Mouse (Mus musculus): ENCODE measurements around the gene Hist1h3g. TPM values are rescaled to one million over a fixed set of nuclear protein-coding genes. Genes with fewer than 3 reads are reported as not detected.
"Not testable (repeated sequence)": the region's sequence is repeated elsewhere in the genome, so short reads cannot be mapped to it uniquely, and the experiment has no call there.

Gene Hist1h3g
- total RNA-seq, 2 experiments from 2014 or later = 60.4 to 191 TPM

DNA sequence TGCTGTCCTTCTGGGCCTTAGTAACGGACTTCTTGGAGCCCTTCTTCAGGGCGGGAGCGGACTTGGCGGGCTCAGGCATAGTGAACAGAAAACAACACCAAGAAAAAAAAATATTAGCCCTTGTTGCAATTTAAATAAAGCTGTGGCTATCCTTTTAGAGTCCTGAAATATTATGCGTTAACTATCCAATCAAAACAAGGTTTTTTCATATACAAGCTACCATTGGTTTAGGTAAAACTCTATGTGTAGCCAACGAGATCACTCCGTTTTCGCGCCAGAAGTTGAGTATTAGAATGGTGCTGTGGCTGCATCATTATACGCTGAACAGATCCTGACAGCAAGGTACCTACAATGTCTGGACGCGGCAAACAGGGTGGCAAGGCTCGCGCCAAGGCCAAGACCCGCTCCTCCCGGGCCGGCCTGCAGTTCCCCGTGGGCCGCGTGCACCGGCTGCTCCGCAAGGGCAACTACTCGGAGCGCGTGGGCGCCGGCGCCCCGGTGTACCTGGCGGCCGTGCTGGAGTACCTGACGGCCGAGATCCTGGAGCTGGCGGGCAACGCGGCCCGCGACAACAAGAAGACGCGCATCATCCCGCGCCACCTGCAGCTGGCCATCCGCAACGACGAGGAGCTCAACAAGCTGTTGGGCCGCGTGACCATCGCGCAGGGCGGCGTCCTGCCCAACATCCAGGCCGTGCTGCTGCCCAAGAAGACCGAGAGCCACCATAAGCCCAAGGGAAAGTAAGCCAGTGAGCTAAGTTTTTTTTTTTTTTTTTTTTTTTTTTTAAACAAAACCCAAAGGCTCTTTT, 1.5 kb upstream of the Hist1h3g start, which contains the start of gene Hist1h2af:
Gene Hist1h2af, plus strand, starts transcription at position 347 of the 808 bp plus-strand sequence.
- peak; percentile 28 for ATAC-seq (replicated peaks; ENCODE audit: poor library complexity, severe bottlenecking)

DNA sequence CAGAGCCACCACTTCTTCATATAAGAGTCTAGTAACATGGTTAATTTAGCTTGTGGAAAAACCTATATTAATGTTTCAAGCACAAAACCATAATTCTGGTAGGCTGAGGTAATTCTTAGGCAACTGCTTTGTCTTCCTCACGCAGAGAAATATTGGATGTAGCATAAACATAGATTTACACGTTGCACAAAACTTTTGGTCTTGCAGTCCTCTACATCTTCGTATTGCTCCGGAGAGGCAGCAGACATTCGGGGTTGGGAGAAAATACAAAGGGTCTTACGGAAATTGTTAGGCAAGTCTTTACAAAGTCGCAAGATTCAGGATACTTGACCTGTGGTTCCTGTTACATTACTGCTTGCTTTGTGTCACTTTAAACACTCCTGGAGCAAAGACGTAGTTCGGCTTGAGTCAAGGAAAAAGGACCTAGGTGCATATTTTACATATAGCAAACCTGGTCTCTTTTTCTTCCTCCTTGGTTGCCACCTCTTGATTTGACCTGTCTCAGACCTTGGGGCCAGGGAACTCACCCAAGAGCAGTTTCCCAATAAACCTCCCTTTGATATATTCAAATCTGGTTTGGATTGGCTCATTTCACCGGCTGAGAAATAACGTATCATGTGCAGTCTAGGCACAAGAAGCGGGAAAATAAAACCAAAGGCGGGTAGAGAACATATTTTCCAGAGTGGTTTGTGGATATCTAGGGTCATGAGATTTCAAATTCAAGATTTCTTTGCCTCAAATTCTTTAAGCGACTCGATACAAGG, 672 bp upstream of the Hist1h3g start:
- ATAC-seq (replicated peaks; ENCODE audit: poor library complexity, severe bottlenecking) = peak; percentile 7; the same call in 1 of the 2 replicates

DNA sequence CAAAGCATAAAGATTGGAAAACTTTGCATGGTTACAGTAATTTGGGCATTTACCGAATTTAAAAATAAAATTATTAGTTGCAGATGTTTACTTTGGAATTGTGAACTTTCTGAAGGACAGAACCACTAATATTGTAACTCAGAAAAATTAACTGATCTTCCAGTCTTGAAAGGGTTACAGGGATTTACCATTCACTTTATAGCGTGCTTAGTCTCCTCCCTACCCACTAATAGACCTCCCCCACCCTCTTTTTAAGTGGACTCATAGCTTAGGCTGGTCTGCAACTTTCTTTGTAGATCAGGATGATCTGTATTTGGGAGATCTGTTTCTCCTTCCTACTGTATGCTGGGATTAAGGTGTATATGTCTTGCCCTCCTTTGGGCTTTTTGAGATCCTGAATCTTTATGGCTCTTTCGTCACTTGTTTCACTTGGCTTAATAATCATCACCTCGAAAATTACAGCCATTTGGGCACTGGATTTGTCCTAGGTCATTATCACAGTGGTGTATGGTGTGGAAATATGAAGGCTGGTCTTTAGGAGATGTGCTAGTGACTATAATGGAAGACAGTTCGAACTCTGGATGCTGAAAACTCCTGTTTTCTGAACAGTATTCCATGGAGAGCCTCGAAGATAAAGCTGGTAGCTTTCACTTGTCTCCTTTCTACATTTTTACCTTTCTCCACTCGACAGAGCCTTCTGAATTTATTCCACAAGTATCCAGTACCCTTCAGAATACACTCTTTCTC, 1.0 kb downstream of the Hist1h3g start:
- no peak for ATAC-seq (replicated peaks; ENCODE audit: poor library complexity, severe bottlenecking)

DNA sequence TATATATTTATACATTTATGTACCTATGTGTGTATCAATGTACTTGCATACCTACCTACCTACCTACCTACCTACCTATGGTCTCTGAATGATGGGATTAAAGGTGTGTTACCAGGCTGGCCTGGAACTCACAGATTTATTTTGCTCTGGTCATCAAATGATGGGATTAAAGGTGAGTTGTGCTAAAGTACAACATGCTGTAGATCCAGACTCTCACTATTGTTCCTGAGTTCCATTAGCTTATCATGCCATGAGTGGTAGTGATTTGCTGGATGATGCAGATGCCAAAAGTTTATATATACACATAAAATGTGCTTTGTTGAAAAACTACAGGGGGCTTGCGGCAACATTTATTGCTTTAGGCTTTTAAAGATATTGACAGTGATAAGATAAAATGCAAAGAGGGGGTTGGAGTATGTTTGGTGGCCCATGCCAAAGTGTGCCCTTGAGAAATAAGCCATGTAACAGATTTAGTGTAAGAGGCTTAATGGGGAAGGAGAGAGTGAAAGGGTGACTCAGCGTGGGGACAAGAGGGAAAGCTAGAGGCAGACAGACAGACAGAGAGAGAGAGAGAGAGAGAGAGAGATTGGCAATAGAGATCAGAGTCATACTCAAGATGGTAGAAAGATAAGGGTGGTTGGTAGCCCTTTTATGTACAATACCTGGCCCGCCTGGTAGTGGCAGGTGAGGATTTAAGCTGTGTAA, 1.9 kb downstream of the Hist1h3g start:
- no peak for ATAC-seq (replicated peaks; ENCODE audit: poor library complexity, severe bottlenecking)

DNA sequence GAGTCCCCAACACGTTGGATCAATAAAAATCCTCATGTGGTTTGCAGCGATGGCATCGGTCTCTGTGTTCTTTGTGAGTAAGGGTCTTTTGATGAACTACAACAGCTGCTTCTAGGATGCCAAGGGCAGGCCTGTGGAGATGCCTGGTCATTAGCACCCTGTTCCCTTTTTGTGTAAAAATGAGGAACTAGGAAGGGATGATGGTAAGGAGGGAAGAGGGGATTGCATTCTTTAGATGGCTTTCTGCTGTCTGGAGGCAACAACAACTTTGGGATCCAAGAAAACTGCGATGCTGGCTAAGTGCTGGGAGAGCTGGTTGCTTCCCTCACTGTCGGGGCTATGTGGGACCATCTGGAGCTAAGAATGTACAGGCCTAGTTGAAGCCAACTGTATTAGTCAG, 3.0 kb downstream of the Hist1h3g start:
- peak; percentile 28 for ATAC-seq (replicated peaks; ENCODE audit: poor library complexity, severe bottlenecking)

DNA sequence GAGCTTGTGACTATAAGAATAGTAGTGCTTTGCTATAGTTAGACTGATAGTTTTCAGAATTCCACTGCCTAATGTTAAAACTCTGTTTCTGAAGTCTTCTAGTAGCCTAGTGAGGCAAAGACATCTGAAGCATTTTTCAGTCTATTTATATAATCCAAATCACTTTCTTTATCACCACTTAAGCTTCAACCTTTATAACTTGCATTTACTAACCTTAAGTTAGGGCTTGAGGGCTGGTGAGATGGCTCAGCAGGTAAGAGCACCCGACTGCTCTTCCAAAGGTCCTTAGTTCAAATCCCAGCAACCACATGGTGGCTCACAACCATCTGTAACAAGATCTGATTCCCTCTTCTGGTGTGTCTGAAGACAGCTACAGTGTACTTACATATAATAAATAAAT, 4.6 kb downstream of the Hist1h3g start:
- ATAC-seq (replicated peaks; ENCODE audit: poor library complexity, severe bottlenecking) = not testable (repeated sequence)

DNA sequence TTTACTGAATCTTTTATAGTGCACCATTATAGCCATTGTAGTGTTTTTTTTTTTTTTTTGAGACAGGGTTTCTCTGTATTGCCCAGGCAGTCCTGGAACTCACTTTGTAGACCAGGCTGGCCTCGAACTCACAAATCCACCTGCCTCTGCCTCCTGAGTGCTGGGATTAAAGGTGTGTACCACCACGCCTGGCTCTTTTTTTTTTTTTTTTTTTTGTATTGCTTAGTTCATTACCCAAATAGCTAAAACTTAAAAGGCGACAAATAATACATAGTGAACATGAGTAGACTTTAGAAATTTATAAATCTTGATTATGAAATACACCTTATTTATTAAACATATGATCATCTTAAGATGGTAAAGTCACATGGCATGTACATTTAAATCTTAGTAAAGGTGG, 6.3 kb downstream of the Hist1h3g start:
- ATAC-seq (replicated peaks; ENCODE audit: poor library complexity, severe bottlenecking) = no peak

DNA sequence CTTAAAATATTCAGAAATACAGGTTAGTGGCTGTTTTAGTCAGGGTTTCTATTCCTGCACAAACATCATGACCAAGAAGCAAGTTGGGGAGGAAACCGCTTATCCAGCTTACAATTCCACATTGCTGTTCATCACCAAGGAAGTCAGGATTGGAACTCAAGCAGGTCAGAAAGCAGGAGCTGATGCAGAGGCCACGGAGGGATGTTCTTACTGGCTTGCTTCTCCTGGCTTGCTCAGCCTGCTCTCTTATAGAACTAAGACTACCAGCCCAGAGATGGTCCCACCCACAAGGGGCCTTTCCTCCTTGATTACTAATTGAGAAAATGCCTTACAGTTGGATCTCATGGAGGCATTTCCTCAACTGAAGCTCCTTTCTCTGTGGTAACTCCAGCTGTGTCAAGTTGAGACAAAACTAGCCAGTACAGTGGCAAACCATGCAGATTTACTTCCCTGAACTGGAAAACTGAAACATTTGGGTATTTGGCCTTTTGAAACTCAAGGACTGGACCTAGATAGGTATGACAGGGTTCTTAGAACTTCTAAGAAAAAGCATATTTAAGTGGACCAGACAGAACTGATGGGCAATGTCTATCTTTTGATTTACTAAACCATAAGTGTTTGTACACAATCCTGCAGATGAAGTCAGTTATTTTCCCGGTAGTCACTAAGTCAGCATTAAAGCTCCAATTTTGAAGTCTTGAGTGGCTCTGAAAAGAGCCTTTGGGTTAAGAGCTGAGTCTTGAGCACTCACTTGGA, 7.2 kb downstream of the Hist1h3g start:
- ATAC-seq (replicated peaks; ENCODE audit: poor library complexity, severe bottlenecking) = not testable (repeated sequence)

DNA sequence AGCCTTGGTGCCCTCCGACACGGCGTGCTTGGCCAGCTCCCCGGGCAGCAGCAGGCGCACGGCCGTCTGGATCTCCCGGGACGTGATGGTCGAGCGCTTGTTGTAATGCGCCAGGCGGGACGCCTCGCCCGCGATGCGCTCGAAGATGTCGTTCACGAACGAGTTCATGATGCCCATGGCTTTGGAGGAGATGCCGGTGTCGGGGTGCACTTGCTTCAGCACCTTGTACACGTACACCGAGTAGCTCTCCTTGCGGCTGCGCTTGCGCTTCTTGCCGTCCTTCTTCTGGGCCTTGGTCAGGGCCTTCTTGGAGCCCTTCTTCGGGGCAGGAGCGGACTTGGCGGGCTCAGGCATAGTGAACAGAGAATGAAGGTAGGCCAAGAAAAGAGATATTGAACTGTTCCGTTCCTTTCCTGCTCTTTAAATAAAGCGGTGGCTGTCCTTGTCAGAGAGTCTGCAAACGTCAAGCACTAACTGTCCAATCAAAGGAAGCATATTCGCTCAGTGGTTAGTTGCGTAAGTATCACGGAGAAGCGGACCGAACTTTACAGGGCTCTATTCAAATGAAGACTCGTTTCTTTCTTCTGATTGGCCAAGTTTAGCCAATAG, 7.9 kb downstream of the Hist1h3g start, which contains the start of gene Hist1h2bh:
Gene Hist1h2bh, minus strand, starts transcription at position 394 of the 609 bp plus-strand sequence.
- ATAC-seq (replicated peaks; ENCODE audit: poor library complexity, severe bottlenecking) = peak; percentile 85

DNA sequence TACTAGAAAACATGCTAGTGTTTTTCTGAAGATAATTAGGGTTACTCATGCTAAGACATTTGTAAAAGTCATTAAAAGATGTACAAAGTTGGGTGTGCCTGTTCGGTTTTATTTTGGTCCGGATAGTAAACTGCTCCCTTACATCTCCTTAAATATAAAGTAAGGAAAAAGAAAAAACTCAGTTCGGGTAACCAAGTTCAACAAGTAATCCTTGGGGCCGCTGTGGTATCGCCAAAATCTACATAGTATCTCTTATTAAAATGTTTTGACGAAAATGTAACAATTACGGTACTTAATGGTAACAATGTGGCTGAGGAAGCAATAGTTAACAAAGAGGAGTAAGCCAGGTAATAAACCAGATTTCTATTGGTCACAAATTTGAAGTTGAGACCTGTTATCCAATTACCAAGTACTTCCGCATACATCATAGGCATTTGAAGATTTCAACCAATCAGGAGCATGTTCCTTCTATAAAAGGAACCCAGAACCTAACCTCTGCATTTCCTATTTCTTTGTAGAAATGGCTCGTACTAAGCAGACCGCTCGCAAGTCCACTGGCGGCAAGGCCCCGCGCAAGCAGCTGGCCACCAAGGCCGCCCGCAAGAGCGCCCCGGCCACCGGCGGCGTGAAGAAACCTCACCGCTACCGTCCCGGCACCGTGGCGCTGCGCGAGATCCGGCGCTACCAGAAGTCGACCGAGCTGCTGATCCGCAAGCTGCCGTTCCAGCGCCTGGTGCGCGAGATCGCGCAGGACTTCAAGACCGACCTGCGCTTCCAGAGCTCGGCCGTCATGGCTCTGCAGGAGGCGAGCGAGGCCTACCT, 9.0 kb downstream of the Hist1h3g start, which contains the start of gene Hist1h3f:
Gene Hist1h3f, plus strand, starts transcription at position 88 of the 822 bp plus-strand sequence.
- peak; percentile 72 for ATAC-seq (replicated peaks; ENCODE audit: poor library complexity, severe bottlenecking)

DNA sequence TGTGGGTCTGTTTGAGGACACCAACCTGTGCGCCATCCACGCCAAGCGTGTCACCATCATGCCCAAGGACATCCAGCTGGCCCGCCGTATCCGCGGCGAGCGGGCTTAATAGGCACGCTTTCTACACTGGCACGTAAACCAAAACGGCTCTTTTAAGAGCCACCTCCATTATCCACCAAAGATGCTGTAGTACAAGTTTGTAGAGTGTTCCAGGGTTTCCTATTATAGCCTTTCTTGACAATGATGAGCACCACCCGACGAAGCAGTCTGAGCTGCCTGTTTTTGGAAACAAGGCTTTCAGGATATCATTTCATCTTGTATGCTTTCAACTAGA, 9.5 kb downstream of the Hist1h3g start:
- peak; percentile 27 for ATAC-seq (replicated peaks; ENCODE audit: poor library complexity, severe bottlenecking)

DNA sequence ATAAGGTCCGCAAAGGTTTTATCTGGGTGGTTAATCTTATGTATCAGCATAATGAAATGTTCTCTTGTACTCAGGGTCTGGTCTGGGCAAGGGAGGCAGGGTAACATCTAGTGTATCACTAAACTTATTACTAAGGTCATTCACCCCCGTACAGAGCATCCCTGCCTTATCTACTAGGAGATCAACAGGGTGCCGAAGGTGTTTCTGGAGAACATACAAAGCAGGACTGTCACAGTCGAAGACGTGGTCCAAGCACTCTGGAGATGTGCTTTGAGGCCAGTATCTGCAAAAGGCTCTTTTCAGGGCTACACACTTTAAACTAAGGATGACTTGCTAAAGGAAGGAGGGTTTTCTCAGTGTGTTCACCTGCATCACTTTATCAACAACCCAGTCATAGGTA, 11.5 kb downstream of the Hist1h3g start:
- no peak for ATAC-seq (replicated peaks; ENCODE audit: poor library complexity, severe bottlenecking)

DNA sequence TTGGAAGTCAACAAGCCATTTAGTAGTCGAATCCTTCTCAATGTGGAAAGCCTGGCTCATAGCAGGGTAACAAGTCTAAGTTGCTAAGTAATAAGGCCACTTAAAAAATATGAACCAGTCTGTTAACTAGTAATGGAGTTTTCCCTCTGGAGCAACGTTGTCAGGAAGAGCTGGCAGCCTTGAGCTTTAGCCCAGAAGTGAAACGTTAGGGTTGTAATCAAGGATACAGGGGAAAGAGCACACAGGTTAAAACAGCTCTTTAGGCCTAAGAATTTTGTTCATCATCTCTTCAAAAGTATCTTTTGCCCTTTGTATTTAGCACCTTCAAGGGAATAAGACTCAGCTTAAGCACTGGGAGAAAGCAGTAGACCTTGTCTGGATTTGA, 15.5 kb downstream of the Hist1h3g start:
- ATAC-seq (replicated peaks; ENCODE audit: poor library complexity, severe bottlenecking) = no peak

DNA sequence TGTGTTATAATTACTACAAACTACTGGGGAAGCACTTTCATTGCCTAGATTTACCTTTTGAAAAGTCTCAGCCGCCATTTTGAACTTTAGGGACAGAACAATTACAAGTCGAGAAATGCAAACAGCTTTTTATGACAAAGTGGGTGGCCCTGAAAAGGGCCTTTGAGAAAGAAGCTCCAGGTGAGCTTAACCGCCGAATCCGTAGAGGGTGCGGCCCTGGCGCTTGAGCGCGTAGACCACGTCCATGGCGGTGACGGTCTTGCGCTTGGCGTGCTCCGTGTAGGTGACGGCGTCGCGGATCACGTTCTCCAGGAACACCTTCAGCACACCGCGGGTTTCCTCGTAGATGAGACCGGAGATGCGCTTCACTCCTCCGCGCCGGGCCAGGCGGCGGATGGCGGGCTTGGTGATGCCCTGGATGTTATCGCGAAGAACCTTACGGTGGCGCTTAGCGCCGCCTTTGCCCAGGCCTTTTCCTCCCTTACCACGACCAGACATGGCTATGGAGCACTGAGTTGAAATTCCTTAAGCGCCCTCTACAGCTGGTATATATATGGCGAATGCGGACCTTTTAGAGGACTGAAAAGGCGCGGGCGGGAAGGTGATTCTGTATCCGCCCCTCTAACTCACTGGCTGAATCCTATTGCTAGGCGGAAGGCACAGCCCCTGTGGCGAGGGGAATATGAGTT, 16.1 kb downstream of the Hist1h3g start, which contains the start of gene Hist1h4f:
Gene Hist1h4f, minus strand, starts transcription at position 503 of the 689 bp plus-strand sequence.
- ATAC-seq (replicated peaks; ENCODE audit: poor library complexity, severe bottlenecking) = peak; percentile 63

DNA sequence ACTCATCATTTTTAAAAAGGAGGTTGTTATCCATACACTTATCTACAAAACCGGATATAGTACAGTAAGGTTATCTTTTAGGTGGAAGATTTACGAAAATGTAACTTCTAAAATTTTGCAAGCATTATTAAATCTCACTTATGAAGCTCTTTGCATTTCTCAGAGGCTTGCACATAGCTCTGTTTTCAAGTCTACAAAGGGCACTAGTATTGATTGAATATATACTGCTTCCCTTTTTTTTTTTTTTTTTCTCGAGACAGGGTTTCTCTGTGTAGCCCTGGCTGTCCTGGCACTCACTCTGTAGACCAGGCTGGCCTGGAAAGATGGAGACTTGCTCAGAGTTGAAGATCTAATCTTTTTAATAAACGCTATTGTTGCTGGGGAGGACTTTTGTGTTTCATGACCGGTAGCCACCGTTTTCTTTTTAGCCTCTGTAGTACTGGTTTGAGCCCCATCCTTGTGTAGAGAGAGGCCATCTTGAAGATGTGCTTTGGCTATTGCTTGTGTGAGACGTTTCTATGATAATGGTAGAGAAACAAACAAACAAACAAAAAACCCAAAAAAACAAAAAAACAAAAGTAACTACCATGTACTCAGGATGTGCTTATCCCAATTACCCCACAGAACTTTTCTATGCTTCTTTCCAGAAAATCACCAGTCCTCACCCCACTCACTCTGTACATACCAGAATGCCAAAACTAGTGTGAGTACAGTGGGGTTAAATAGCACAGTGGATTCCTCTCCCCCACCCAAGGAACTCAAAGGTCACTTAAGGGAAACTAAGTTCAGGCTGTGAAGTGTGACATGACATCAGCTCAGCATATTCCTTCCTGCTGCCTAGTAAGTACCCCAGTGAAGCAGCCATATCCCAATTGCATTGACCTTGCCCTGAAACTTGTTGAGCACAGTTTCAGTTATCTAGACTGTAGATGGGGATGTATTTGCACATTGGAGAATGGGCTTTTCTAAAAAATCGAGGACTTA, 17.0 kb downstream of the Hist1h3g start:
- ATAC-seq (replicated peaks; ENCODE audit: poor library complexity, severe bottlenecking) = no peak

DNA sequence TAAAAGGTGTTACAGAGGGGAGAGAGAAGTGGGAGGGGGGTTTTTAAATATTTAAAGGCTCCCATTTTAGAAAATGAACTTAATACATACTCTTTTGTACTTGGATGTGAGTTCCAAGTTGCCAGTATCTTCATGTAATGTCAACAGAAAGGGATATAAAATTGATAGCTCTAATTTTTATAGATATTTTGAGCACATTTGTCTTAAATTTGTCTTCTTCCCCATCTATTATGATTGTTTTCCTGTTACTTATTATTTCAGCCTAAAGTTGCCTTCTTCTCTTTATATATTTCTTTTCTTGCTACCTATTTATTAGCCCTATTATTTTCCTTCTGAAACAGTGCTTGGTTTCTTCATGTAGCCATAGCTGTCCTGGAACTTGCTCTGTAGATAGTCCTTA, 17.7 kb downstream of the Hist1h3g start, which contains the start of gene Hist1h1d:
Gene Hist1h1d, plus strand, starts transcription at position 301 of the 400 bp plus-strand sequence.
- no peak for ATAC-seq (replicated peaks; ENCODE audit: poor library complexity, severe bottlenecking)

Data from granulocyte monocyte progenitor cell, adult 5-6 weeks (primary cell).